Mouse (Mus musculus): ENCODE data around the gene Smcr8. TPM values are rescaled to one million over a fixed set of nuclear protein-coding genes. Genes with fewer than 3 reads are reported as not detected.
"Not testable (repeated sequence)": the region's sequence is repeated elsewhere in the genome, so short reads cannot be mapped to it uniquely, and the experiment has no call there.

Smcr8 gene
- polyA plus RNA-seq, 1 experiment = 11.1 TPM

DNA sequence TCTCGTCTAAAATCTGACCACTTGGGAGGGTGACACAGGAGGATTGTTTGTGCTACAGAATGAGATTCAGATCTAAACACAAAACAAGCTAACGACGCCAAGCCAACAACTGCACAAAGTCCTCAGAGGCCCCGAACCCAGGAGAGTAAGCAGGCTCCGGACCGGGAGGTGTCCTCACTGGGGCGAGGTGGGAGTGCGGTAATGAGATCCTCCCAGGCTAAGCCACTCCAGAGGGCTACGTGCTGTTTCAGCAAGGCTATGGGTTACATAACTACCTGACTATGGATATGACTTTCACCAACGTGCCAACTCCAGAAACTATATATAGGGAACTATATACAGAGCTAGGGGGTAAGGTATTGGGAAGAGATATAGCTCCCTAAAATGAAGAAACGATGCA, 19.0 kb downstream of the Smcr8 start:
- no peak for TF ChIP-seq CTCF (IDR thresholded peaks at IDR 0.05; ENCODE audit: control insufficient read depth, insufficient read depth, low read length)
- no peak for TF ChIP-seq POLR2A (IDR thresholded peaks at IDR 0.05; ENCODE audit: borderline replicate concordance, control insufficient read depth, low read depth, low read length)
- Histone ChIP-seq H3K4me1 (ENCODE audit: control insufficient read depth, insufficient read depth, low read length) (no peaks in the 10 kb centered on the region), H3K4me3 (replicated peaks; ENCODE audit: control insufficient read depth, low read depth, low read length) (no peak overlapping the region), H3K27ac (ENCODE audit: control insufficient read depth, insufficient read depth, low read depth, low read length, poor library complexity) (no peak overlapping the region)
- WGBS = 83% methylated on average over 11 of the region's 11 CpGs

DNA sequence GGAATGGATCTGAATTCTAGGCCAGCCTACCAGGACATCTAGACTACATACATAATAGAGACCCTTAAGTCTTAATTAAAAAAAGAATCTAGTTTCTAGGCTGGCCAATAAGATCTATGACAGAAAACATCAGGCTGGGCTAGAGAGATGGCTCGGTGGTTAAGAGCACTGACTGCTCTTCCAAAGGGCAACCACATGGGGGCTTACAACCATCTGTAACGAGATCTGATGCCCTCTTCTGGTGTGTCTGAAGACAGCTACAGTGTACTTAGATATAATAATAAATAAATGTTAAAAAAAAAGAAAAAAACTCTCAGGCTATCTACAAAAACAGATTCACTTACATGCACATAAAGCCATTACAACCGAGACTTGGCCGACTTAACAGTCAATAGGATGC, 22.7 kb downstream of the Smcr8 start:
- WGBS = 82% methylated on average over 4 of the region's 4 CpGs
- Histone ChIP-seq H3K27ac (ENCODE audit: control insufficient read depth, insufficient read depth, low read depth, low read length, poor library complexity) (no peak overlapping the region), H3K4me1 (ENCODE audit: control insufficient read depth, insufficient read depth, low read length) (no peaks in the 10 kb centered on the region; the same call in 1 of the 2 replicates), H3K4me3 (replicated peaks; ENCODE audit: control insufficient read depth, low read depth, low read length) (no peak overlapping the region)
- TF ChIP-seq CTCF (IDR thresholded peaks at IDR 0.05; ENCODE audit: control insufficient read depth, insufficient read depth, low read length) (no peak), POLR2A (IDR thresholded peaks at IDR 0.05; ENCODE audit: borderline replicate concordance, control insufficient read depth, low read depth, low read length) (no peak)

DNA sequence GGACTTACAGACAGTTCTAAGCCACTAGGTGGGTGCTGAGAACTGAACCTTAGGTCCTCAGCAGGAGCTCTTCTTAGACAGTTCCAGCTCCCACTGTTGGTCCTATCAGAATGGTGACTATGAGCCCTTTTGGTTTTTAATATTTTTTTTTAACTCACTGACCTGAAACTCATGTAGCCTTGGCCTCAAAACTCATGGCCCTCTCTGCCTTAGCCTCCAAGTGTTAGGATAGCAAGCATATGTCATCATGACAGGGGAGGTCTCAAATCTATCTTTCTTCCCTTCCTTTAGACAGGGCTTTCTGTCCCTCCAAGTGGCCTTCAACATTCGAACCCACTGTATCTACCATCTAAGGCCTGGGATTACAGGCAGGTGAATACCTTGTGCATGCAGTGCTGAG, 23.6 kb downstream of the Smcr8 start:
- H3K4me3 ChIP-seq (replicated peaks; ENCODE audit: control insufficient read depth, low read depth, low read length) = no peak overlapping the region
- H3K27ac ChIP-seq (ENCODE audit: control insufficient read depth, insufficient read depth, low read depth, low read length, poor library complexity) = no peak overlapping the region
- H3K4me1 ChIP-seq (ENCODE audit: control insufficient read depth, insufficient read depth, low read length) = no peaks in the 10 kb centered on the region; the same call in 1 of the 2 replicates
- TF ChIP-seq CTCF (IDR thresholded peaks at IDR 0.05; ENCODE audit: control insufficient read depth, insufficient read depth, low read length) (no peak), POLR2A (IDR thresholded peaks at IDR 0.05; ENCODE audit: borderline replicate concordance, control insufficient read depth, low read depth, low read length) (no peak)
- 77% methylated on average over 1 of the region's 1 CpGs for WGBS

DNA sequence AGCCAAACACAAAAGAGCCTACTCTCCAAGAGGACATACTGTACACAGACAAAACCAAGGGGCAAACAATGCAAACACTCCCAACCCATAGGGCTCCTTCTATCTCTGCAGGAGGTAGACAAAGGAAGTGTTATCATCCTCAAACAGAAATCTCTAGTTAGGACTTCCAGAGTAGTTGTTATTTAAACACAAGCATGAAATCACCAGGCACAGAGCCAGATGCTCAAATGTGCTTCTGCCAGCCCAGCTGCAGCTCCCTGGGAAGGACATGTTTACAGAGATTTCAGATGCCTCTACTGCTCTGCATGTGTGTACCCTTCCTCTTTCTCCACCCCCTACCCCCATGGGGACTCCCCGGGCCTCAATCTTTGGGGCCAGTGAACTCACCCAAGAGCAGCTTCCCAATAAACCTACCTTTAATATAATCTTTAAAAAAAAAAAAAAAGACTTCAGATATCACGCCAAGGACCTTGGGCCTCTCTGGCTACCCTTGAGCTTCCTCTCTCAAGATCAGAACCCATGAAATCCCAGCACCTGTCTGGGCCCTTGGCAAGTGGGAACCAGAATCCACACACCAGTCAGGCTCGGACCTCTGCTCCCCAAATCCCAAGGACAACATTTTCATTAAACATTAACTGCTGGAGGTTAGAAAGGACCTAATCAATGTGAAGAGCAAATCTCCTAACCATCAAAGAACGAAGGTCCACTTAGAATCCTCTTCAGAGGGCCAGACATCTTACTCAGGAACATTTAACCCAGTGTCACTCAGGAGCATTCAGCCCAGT, 31.2 kb downstream of the Smcr8 start:
- no peak for TF ChIP-seq CTCF (IDR thresholded peaks at IDR 0.05; ENCODE audit: control insufficient read depth, insufficient read depth, low read length)
- TF ChIP-seq POLR2A (IDR thresholded peaks at IDR 0.05; ENCODE audit: borderline replicate concordance, control insufficient read depth, low read depth, low read length) = no peak
- Histone ChIP-seq H3K4me3 (replicated peaks; ENCODE audit: control insufficient read depth, low read depth, low read length) (no peak overlapping the region), H3K27ac (ENCODE audit: control insufficient read depth, insufficient read depth, low read depth, low read length, poor library complexity) (no peak overlapping the region), H3K4me1 (ENCODE audit: control insufficient read depth, insufficient read depth, low read length) (no peaks in the 10 kb centered on the region; the same call in 1 of the 2 replicates)
- WGBS = 66% methylated on average over 4 of the region's 4 CpGs

DNA sequence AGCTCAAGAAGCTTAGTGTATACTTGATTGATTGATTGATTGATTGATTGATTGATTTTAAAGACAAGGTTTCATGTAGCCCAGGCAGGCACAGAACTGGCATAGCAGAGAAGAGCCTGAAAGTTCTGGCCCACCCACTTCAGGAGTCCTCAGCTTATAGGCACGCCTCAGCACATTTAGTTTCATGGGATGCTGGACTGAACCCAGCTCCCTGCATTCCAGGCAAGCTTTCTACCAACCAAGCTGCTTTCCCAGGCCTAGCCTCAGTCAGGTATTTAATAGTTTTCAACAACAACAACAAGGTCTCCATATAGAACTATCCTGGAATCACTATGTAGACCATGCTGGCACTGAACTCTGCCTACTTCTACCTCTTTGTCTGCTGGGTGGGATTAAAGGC, 32.2 kb downstream of the Smcr8 start:
- H3K4me3 ChIP-seq (replicated peaks; ENCODE audit: control insufficient read depth, low read depth, low read length) = no peak overlapping the region
- 51% methylated on average over 1 of the region's 1 CpGs for WGBS
- no peak overlapping the region for H3K27ac ChIP-seq (ENCODE audit: control insufficient read depth, insufficient read depth, low read depth, low read length, poor library complexity)
- TF ChIP-seq CTCF (IDR thresholded peaks at IDR 0.05; ENCODE audit: control insufficient read depth, insufficient read depth, low read length) (no peak), POLR2A (IDR thresholded peaks at IDR 0.05; ENCODE audit: borderline replicate concordance, control insufficient read depth, low read depth, low read length) (no peak)
- H3K4me1 ChIP-seq (ENCODE audit: control insufficient read depth, insufficient read depth, low read length) = no peaks in the 10 kb centered on the region; the same call in 1 of the 2 replicates

DNA sequence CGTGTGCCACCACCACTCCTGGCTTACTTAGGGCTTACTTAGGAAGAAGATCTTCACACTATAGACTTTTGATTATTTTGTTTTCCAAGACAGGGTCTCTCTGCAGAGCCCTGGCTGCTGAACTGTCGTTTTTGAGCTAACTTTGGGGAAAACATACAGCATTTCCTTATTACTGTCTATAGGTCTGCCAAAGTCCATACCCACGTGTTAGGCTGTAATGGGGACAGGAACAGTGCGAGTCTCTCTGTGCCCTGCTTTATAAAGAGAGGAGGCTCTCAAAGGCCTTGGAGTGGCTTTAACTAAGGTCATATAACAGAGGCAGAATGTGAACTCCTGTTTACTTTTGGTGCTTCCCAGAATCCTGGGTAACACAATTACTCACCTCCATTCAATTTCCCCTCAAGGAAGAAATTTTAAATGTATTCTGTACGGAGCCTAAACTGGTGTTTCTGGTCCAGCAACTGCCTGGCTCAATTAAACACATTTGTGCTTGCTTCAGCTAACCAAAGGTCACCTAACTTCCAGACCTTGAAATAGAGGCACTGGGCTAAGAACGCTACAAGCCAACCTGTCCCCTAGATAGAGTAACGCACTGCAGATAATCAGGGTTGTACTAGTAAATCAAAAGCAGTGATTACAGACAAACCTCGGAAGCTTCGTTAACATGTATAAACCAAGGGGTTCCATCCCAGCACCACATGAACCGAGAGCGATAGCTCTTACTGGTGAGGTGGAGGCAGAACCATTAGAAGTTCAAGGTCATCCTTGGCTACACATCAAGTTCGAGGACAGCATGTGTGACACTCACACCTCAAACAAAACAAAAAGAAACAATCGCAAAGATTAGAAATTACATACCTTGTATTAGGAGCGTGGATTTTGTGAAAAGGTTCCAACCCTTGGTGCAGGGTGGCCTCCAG, 33.0 kb downstream of the Smcr8 start:
- 11% methylated on average over 14 of the region's 14 CpGs for WGBS
- TF ChIP-seq POLR2A (IDR thresholded peaks at IDR 0.05; ENCODE audit: borderline replicate concordance, control insufficient read depth, low read depth, low read length) = no peak
- TF ChIP-seq CTCF (IDR thresholded peaks at IDR 0.05; ENCODE audit: control insufficient read depth, insufficient read depth, low read length) = no peak
- Histone ChIP-seq H3K4me1 (ENCODE audit: control insufficient read depth, insufficient read depth, low read length) (no peaks in the 10 kb centered on the region; the same call in 1 of the 2 replicates), H3K27ac (ENCODE audit: control insufficient read depth, insufficient read depth, low read depth, low read length, poor library complexity) (no peak overlapping the region; the same call in 1 of the 2 replicates), H3K4me3 (replicated peaks; ENCODE audit: control insufficient read depth, low read depth, low read length) (peak overlapping the region; percentile 72)

DNA sequence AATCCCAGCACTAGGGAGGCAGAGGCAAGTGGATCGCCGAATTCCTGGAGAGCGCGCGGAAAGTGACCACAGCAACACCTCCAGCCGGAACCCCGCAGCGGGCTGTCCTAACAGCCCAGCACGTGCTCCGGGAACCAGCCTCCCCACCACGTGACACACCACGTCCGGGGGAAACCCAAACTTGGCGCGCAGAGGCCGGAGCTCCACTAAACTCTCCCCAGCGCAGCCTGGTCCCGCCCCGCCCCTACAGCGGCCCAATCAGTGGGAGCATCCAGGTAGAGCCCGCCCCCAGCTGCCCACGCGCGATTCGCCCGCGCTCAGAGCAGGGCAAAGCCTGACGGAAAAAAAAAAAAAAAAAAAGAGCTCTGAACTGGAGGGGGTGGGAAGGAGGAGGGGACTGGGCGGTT, 33.7 kb downstream of the Smcr8 start:
- WGBS = 0% methylated on average over 29 of the region's 29 CpGs
- H3K4me1 ChIP-seq (ENCODE audit: control insufficient read depth, insufficient read depth, low read length) = no peaks in the 10 kb centered on the region; the same call in 1 of the 2 replicates
- no peak overlapping the region; the same call in 1 of the 2 replicates for H3K27ac ChIP-seq (ENCODE audit: control insufficient read depth, insufficient read depth, low read depth, low read length, poor library complexity)
- no peak for TF ChIP-seq POLR2A (IDR thresholded peaks at IDR 0.05; ENCODE audit: borderline replicate concordance, control insufficient read depth, low read depth, low read length)
- TF ChIP-seq CTCF (IDR thresholded peaks at IDR 0.05; ENCODE audit: control insufficient read depth, insufficient read depth, low read length) = no peak
- peak overlapping the region; percentile 72 for H3K4me3 ChIP-seq (replicated peaks; ENCODE audit: control insufficient read depth, low read depth, low read length)

DNA sequence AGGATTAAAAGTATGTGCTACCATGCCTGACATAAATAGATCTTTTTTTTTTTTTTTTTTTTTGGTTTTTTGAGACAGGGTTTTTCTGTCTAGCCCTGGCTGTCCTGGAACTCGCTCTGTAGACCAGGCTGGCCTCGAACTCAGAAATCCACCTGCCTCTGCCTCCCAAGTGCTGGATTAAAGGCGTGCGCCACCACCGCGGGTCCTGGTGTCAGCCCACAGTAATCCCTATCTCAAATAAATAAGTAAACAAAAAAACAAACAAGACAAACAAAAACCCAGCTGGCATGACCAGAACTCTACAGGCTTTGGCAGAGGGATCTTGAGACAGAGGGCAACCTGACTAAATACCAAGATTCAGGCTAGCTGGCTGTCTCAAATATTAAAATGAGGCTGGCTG, 34.3 kb downstream of the Smcr8 start, which contains the start of gene Shmt1:
TSS of gene Shmt1 (minus strand) at position 101 of the 400 bp plus-strand sequence.
- WGBS = 26% methylated on average over 6 of the region's 6 CpGs
- H3K27ac ChIP-seq (ENCODE audit: control insufficient read depth, insufficient read depth, low read depth, low read length, poor library complexity); H3K4me1 ChIP-seq (ENCODE audit: control insufficient read depth, insufficient read depth, low read length): not testable (repeated sequence)
- peak within 1 kb of the TSS; percentile 72 for H3K4me3 ChIP-seq (replicated peaks; ENCODE audit: control insufficient read depth, low read depth, low read length)

Data from bone marrow, adult 2 months (tissue).